Mouse (Mus musculus) CH12.LX (cell line): Measurements from ENCODE around the gene Ncor2.

Experiments used
- MEF2A ChIP-seq: IDR thresholded peaks from 2 replicates; pipeline ENCODE4 v1.6.1; 2014; ENCODE audit warnings: low read depth, mild to moderate bottlenecking, inconsistent platforms, low read length, improper control_type of control experiment, borderline replicate concordance
- PAX5 ChIP-seq: IDR thresholded peaks from 2 replicates; pipeline ENCODE4 v1.6.1; 2012; ENCODE audit warnings: low read length, inconsistent platforms, mixed read lengths
- POLR2A ChIP-seq: IDR thresholded peaks from 2 replicates; pipeline ENCODE4 v1.6.1; 2011; ENCODE audit warnings: low read depth, mild to moderate bottlenecking, improper control_type of control experiment, low read length

GRCm38 (mm10) chr5:125117238-125117637, 61.8 kb downstream of the Ncor2 start:
- TF ChIP-seq POLR2A (no peak), PAX5 (no peak), MEF2A (no peak)
